Mouse (Mus musculus): ENCODE measurements around the gene Ulk4.

The Ulk4 gene

DNA sequence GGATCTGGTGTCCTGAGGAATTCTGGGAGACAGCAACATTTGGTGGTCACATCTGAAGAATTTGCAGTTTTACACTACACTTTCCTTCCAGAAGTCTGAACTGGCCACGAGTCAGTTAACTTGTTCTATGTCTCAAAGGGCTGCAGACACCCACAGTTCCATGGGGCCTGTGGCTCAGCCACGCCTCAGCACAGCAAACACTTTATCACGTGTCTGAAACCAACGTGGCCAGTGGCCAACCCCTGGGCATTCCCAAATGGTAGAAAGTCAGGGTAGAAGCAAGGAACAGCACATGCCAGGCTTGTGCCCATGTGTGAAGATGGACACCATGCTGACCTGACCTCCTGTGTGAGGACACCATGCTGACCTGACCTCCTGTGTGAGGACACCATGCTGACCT, 159.1 kb downstream of the Ulk4 start:
- CTCF ChIA-PET: no interaction called here

DNA sequence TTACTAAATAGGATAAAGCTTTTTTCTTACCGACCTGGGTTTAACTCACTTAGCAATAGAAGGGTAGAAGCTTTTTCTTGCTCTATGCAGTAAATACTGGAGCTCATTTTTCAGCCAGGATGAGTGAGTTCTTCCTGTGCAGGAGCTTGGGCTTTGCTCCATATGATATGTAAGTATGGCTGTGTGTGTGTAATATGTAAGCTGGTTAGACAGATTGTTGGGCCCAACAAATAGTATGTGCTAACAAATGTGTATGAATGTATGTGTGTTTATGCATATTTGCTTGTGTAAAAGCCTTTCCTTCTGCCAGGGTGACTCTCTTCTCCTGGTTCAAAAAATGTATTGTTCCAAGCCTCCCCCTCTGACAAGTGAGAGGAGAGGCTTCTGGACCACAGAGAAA, 164.9 kb downstream of the Ulk4 start:
- CTCF ChIA-PET: no interaction called here

DNA sequence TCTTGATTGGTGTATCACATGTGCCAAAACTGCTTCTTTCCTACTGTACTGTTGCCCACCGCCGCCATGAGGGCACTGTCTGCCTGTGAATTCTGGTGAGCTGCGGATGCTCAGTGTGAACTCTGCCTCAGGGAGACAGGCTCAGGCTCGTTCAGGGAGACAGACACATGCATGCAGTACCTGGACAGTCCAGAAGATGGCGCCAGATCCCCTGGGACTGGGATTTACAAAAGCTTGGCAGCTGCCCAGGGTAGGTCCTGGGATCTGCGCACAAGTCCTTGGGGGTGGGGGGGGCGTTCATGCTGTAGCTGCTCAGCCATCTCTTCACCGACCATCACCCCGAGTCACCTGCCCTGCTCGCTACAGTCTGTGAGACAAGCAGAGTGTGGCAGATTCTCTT, 168.9 kb downstream of the Ulk4 start:
- CTCF ChIA-PET: no interaction called here

DNA sequence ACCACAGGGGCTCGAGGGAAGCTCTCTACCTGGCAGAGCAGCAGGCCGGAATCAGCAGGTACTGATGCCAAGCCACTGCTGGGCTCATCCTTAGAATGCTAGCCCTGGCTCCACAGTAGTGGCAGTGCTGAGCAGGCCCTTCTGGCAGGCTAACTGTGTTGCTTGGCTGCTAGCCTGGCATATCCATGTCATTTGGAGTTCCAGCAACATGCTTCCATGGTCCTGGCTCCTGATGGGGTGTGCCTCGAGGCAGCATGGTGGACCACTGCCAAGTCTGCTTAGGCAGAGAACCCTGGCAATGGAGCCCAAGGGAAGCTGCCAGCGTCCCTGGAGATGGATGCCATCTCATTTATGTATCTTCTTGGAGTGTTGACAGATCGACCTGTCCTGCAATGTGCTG, 169.4 kb downstream of the Ulk4 start:
- CTCF ChIA-PET: no interaction called here

DNA sequence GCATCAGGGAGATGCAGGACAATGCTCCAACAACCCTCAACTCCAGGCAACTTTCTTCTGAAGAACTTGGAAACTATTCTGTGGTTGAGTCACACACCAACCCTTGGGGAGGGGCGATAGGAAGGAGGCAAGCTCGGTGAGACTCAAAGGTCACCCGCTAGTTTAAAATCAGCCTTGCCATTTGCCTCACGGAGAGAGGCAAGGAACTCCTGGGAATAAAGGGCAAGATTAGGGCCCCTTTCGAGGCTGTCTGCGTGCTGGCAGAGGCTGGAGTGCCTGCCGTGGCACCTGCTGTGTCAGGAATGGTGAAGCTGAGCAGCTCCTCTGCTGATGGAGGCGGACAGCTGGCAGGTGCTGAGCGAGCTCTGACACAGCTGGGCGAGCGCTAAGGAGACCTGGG, 169.9 kb downstream of the Ulk4 start:
- CTCF ChIA-PET: no interaction called here

DNA sequence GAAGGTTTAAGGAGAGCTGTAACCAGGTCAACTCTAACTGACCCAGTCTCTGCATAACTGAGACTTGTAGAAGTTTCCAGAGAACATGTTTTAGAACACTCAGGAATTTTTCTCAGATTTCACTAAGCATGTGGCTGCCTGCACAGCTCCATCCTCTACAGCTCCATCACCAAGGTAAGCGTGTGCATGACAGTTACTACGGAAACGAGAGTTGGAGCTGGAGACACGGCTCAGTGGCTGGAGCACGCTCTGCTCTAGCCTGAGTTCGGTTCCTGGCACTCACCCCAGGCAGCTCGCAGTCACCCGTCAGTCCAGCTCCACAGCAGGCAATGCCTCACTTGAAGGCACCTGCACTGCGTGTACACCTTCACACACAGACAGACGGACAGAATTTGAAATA, 175.5 kb downstream of the Ulk4 start:
- CTCF ChIA-PET: no interaction called here

DNA sequence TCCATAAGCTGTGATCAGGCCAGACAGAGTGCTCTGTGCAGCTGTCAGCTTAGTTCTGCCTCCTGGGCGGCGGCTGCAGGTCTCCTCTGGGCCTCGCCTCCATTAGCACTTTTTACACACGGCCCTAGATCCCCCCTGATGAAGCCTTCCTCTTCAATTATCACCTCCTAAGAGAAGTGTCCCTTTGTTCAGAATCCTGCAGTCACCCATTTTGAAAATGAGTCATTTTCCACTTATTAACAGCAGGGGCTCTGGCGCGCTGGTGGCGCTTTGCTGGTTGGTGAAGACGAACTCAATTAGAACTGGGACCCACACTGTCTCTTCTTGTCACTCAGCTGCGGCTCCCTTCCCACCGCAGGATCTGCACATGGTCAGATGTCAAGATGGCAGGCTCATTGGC, 177.5 kb downstream of the Ulk4 start:
- CTCF ChIA-PET: no interaction called here

DNA sequence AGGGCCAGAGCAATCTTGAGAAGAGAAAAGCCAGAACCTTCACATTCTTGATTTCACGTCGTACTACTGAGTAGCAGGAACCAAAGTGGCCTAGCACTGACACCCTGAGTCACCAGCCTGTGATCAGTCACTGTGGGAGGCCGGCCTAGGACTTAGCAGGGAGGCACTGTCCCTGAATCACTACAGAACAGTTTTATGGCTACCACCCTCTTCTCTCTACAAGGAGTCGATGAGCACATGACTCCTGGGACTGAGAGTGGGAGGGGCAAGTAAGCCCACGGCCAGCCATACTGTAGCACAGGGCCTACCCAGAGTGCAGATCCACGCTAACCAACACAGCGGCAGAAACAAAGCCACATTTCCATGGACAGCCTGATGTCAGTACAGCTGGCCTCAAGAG, 183.2 kb downstream of the Ulk4 start:
- CTCF ChIA-PET: no interaction called here

DNA sequence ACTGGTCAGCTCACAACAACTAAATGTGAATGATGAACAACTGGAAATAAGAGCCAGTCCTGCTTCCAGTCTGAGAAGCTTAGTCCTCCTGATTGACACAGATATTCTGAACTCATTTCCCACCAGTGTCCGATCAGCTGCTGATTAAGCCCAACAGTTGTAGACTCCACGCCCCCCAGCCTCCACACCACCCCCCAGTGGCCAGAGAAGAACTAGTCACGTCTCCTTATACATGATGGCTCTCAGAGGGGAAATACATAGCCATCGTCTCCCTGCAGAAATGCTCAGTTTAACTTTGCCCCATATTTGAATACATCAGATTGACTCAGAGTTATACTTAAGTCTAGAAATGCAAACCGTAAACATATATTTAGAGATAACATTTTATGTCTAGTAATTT, 184.4 kb downstream of the Ulk4 start:
- CTCF ChIA-PET: no interaction called here

DNA sequence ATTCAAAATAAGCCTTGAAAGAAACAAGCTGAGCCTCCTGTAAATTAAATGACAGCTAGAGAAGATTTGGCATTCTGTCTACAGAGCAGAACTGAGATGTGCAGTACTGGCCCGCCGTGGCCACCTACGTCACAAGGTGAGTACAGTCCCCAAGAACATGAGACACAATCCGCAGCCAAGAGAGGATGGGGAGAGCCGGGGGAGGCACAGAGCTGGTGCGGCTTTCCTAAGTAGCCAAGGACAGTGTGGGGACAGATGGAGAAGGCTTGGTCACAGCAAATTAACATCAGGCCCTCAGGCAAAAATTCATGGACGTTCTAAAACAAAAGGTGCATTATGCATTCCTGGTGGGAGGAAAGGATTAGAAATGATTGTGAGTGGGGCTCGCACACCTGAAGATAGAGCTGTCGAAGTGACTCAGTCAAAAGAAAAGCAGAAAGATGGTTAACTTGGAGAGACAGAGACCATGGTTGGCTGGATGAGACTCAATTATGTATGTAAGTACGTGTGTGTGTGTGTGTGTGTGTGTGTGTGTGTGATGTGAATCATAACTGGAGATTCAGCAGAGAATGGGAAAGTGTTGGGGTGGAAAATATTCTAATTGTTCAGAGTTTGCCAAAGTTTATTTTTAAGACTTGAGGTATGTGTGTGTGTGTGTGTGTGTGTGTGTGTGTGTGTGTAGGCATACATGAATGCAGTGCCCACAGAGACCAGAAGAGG, 185.8 kb downstream of the Ulk4 start:
- CTCF ChIA-PET: no interaction called here

DNA sequence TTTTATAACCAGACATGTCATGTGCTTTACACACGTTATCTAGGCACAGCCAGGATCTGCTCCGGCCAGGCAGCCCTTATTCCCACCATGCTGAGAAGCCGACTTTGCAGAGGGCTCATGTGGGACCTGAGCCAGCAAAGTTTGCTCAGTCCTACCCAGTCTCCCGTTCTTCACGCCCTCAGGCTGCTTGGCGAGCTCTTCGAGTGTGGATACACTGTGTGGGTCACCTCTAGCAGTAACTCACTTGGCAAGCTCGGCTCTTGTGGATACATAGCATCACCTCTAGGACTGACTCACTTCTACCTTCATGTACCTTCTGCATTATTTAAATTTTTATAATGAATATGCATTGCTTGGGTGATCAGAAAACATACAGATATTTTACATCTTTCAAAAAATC, 189.3 kb downstream of the Ulk4 start:
- CTCF ChIA-PET: no interaction called here

DNA sequence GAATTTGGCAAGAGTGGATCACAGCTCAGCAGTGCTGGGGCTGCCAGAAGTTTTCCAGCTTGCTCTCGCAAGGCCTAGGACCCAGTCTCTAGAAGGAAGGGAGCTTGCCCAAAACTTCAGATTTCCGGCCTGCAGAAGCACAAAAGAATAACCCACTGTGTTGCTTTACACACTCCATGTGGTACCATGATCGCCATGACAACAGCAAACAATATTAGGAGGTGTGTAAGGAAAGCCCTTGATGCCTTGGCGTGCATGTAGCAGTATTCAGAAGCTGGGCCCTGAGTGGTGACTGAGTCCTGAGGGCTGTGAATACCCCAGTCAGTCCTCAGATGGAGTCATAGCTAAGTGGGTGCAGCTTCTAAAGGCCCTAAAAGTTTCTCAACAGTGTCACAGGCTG, 192.8 kb downstream of the Ulk4 start:
- CTCF ChIA-PET: no interaction called here

DNA sequence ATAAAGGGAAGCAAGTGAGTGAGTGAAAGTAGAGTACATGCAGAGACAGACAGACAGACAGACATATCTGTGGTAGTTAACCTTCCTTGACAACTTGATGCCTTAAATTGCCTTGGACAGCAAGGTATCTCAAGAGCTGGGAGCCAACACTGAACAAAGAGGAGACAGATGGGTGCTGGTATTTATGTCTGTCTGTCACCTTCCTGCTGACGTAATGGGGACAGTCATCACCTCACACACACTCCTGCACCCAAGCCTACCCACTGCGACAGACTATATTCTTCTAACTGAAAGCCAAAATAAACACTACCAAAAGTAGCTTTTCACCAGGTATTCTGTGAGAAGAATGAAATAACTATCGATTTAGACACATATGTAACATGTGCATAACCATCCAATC, 196.2 kb downstream of the Ulk4 start:
- CTCF ChIA-PET: no interaction called here

DNA sequence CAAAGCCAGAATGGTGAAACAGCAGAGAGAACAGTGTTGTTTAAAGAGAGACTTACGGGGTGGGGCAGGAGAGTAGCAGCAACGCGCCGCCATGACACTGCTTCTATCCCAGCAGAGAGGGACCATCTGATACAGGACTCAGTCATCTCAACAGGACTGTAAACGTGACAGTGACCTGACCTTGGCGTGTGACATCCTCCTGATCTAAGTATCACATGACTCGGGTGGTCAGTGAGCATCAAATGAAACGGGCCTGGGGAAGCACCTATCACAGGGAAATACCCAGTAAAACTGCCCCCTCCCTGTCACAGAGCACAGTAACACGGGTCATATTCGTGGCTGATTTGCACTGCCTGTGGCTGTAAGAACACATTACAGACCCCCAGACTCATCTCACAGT, 196.6 kb downstream of the Ulk4 start:
- CTCF ChIA-PET: no interaction called here

DNA sequence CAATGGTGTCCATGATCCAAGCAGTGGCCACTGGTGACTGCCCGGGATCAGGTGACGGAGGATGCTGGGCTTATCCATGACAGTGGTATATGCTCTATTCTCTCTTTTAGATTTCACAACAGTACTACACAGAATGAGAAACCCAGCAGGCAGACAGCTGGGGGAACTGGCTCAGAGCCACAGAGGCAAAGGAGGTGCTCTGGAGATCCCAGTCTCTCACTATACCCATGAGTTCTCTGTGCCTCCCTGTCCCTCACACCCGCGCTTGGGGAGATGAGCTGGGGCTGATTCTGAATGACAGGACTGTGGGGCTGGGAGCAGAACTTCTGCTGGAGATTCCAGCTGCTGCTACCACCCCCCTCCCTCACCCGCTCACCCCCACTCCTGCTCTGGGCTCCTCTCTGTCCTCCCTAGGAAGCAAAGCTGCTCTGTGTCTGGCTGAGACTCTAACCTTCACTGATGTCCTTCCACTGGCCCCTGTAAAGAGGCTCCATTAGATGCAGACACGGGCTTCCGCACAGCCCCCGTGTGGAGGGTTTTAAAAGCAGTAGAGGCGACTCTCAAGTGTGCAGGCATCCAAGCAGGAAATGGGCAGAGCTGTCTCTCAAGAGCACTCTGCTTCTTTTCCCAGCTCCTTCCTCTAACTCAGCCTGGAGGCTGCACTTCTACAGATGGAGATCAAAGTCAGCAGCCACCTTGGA, 197.5 kb downstream of the Ulk4 start:
- CTCF ChIA-PET: no interaction called here

DNA sequence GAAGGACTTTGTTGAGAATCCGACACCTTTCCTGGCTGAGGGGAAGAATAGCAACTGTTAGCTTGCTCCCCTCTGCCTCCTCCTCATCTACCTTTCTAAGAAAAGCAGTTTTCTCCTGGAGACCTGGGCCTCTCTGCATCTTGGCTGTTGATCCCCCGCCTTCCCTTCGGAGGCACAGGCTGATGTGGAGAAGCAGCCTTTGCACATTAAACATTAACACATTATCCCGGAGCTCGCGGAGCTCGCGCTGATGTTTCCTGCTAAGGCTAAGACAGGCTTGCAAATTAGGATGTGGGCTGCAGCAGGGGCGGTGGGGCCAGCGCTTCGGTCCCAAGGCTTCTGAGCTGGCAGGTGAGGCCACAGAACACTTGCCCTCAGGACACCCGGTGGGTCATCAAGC, 200.7 kb downstream of the Ulk4 start:
- CTCF ChIA-PET: no interaction called here

DNA sequence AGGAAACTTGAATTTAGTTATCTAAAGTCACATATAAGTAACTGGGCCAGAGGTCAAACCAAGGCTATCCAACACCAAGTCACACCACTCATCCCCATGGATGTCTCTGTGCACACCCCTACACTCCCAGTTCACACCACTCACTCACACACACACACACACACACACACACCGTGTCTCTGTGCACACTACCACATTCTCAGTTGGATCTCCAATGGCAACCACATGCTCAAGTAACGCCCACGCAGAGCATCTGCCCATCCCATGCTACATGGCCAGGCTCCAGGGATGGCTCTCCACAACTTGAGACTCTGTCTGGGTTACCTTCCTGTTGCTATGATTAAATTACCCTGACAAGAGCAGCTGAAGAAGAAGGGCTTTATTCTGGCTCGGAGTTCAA, 201.8 kb downstream of the Ulk4 start:
- CTCF ChIA-PET: no interaction called here

DNA sequence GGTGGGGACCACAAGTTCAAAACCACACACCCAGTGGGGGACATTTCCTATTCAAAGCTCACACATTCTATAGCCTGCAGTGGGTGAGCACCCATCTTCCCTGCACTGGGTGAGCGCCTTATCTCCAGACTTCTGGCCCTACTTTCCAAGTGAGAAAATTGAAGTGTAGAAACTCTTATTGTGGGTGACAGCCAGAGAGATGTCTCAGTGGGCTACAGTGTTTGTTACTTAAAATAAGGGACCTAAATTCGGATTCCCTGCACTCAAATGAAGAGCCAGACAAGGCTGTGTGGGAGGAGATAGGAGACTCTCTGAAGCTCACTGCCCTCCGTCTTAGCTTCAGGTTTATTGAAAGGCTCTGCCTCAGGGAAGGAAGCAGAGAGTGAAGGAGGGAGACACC, 202.3 kb downstream of the Ulk4 start:
- CTCF ChIA-PET: no interaction called here

DNA sequence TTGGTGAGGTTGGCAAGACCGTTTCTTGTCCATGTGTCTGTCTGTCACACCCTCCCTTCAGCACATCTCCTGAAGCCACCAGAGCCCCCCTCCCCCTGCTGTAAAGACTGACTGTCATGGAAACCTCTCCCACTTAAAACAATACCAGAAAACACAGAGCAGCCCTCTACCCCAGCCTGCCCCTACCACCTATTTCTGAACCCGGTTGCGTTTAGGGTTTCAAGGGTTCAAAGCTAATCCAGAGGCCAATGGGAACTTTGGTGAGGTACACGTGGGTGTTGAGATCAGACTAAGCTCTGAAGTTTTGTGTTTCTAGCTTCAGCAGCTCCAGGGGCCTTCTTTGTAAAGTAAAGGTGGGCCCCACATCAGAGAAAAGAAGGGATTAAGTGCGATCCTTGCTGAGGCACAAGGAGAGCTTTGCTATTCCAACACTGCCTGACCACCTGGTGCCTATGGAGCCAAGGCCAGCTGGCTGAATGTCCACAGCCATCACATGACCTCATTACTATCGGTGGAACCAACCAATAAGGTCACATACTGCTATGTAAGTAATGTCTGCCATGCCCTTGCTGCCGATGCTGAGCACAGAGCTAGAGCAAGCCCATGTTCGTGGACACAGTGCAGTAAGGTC, 204.8 kb downstream of the Ulk4 start:
- CTCF ChIA-PET: no interaction called here

DNA sequence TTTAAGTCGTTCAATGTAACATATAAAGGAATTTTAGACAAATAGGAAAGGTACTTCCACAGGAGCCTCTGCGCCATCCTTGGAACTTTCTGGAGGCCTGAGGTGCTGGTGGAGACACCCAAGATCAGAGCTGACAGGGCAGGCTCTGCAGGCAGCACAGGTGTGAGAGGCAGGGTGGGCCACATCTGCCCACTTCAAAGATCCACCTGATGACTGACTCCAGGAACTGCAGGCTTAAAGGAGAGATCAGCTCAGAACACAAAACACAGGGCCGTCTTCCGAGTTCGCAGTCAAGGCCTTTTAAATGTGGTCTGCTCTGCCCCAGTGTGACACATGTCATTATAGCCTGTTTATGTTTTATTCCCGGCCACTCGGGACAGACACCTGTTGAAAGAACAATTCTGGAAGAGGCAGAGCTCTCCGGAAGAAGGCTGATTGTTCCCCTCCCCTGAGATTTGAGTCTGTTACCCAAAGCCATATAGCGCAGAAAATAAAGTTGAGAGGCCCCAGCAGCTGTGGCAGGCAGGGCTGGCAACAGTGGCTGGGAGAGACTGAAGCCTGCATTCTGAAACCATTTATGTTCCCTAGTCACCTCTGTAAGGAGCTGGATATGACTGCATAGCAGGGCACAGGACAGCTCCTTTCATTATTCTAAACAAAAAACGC, 205.4 kb downstream of the Ulk4 start:
- CTCF ChIA-PET: no interaction called here

DNA sequence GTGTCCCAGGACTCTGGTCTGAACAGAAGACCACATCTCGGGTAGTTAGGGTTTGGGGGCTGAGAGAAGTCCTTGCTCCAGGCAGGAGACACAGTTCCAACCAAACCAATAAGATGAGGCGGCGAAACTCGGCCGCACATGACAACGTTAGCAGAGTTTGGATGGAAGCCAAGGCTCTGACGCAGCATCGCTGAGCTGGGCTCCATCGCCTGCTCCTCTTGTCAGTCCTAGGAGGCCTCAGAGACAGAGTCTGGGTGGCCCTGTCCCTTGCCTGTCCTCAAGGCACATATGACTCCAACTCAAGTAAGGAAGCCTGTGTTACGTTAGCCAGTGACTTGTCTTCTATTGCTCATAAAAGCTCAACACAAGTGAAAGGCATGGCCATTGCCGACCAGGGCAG, 205.9 kb downstream of the Ulk4 start:
- CTCF ChIA-PET: no interaction called here

DNA sequence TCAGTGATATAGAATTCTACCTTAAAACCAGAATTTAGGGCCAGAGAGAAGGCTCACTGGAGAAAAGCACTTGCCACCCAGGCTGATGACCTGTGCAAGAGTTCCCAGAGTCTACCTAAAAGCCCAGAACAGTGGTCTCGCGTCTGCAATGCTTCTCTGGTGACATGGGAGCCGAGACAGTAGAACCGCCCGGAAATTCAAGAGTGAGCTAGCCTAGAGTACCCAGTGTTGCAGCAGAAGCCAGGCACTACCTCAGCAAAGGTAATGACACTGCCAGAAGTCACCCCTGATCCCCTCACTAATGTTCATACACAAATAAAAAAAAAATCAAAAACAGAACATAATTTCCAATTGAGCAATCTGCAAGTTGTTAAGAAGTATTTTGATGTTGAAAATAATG, 208.9 kb downstream of the Ulk4 start:
- CTCF ChIA-PET: no interaction called here

DNA sequence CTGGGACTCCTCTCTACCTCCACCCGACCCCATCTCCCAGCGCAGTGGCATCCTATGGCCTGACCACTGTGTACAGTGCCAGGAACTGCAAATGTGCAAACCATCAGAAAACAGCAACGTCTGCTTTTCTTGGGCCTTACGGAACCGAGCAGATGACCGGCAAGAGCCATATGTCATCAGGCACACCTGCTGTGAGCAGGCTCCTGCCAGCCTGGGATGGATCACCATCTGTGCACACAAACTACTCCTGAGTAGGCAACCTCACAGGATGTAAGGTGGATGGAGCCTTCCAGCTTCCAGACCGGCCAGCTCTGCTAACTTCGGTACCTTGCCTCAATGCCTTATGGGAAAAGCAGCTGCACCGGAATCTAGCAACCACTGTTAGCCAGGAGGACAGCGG, 210.0 kb downstream of the Ulk4 start:
- CTCF ChIA-PET: no interaction called here
